Mouse (Mus musculus) ES-Bruce4 (cell line): ENCODE measurements around the gene Rps6ka5. TPM values are rescaled to one million over a fixed set of nuclear protein-coding genes. Genes with fewer than 3 reads are reported as not detected.
A peak's percentile ranks its signal among the peaks of the same experiment; 100 is the strongest.

Experiments used
- H3K27ac ChIP-seq: 2 replicates; pipeline ENCODE4 v1.5.1; 2012; ENCODE audit warnings: low read length, inconsistent platforms; ENCODE audit not compliant: insufficient read depth
- H3K27me3 ChIP-seq: 2 replicates; pipeline ENCODE4 v1.6.1; 2012; ENCODE audit warnings: mild to moderate bottlenecking, low read length, inconsistent platforms; ENCODE audit not compliant: control insufficient read depth, poor library complexity, insufficient read depth, severe bottlenecking
- H3K36me3 ChIP-seq: 2 replicates; pipeline ENCODE4 v1.6.1; 2012; ENCODE audit warnings: inconsistent platforms, mild to moderate bottlenecking, low read length, moderate library complexity; ENCODE audit not compliant: control insufficient read depth, poor library complexity, insufficient read depth, severe bottlenecking
- H3K4me1 ChIP-seq: one replicate; pipeline ENCODE4 v1.8.1; 2011; ENCODE audit warnings: low read length; ENCODE audit not compliant: control insufficient read depth, insufficient read depth
- H3K4me3 ChIP-seq: 2 replicates; pipeline ENCODE4 v1.5.1; 2011; ENCODE audit warnings: low read depth, mild to moderate bottlenecking, low read length
- H3K9ac ChIP-seq: 2 replicates; pipeline ENCODE4 v1.6.1; 2012; ENCODE audit warnings: low read depth, mild to moderate bottlenecking, inconsistent platforms; ENCODE audit not compliant: poor library complexity, severe bottlenecking
- H3K9me3 ChIP-seq: replicated peaks from 2 replicates; pipeline ENCODE4 v1.6.1; 2012; ENCODE audit warnings: mild to moderate bottlenecking, low read length, inconsistent platforms; ENCODE audit not compliant: control insufficient read depth, poor library complexity, insufficient read depth, severe bottlenecking
- CTCF ChIP-seq: IDR thresholded peaks from one replicate; pipeline ENCODE4 v1.8.1; 2011; ENCODE audit warnings: low read depth, low read length
- EP300 ChIP-seq: IDR thresholded peaks from 2 replicates; pipeline ENCODE4 v1.6.1; 2011; ENCODE audit warnings: low read depth, low read length; ENCODE audit not compliant: insufficient read depth
- POLR2A ChIP-seq: IDR thresholded peaks from one replicate; pipeline ENCODE4 v1.8.1; 2011; ENCODE audit warnings: low read length; ENCODE audit not compliant: insufficient read depth
- polyA plus RNA-seq: library from polyadenylated mRNA; stranded (reverse); fragments of >200 nt; gene quantifications from 2 replicates; pipeline ENCODE4 v1.2.4, GENCODE M21; 2011; ENCODE audit warnings: low read depth; ENCODE audit not compliant: missing spikeins, insufficient read depth, insufficient read length

Gene Rps6ka5
- polyA plus RNA-seq, 1 experiment, result 13.2 TPM

DNA sequence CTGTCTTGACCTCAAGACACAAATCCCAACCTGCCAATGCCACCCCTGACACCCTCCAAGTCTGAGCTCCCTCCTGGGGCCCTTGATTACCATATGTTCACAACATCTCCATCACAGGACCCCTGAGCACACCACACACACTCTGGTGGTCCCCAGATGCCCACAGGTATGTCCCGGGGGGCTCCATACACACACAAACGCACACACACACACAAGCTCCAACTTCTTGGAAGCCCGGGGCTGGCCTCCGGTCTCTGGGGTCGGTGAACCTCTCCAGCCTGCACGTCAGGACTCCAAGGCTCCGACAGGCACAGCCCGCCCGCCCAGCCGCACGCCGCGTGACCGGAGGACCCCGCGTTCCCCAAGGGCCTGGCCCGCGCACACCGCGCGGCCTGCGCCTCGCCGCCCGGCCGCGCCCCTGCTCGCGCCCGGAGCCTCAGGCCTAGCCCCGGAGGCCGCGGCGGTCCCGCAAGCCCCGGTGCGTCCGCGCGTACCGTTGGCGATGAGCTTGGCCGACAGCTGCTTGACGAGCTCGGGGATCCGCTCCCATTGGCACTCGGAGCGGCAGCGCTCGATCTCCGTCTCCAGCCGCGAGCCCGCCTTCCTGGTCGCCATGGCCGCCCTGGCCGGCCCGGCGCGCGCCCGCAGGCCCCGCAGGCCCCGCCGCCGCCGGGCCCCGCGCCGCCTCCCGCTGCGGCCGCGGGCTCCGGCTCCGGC, 206.5 kb downstream of the Rps6ka5 start:
- Histone ChIP-seq H3K27me3 (no peaks in the 10 kb centered on the region), H3K27ac (0 out of 2 replicates have a peak overlapping the region, but pooled peaks have one; percentile 10), H3K4me3 (peak overlapping the region; percentile 87), H3K4me1 (peaks cover 17% of the 10 kb centered on the region), H3K36me3 (no peaks in the 10 kb centered on the region), H3K9ac (peak overlapping the region; percentile 98), H3K9me3 (no peaks in the 10 kb centered on the region)
- TF ChIP-seq EP300, result no peak
- no peak for TF ChIP-seq POLR2A

DNA sequence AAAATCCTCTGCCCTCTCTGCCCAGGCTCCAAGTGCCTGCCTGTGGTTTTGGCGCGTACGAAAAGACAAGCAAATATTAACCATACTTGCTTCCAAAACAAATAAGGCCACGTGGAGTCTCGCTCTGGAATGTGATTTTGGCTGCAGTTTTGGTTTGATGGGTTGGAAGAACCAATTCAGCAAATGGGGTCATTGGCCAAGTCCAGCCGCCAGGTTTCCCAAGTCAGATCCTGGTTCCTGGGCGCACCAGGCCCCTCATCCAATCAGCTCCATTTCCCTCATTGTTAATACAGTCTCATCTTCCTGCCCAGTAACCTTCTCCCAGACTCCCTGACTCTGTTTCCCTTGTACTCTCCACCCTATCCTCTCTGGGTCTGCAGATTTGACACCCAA, 207.1 kb downstream of the Rps6ka5 start:
- no peaks in the 10 kb centered on the region for H3K27me3 ChIP-seq
- TF ChIP-seq CTCF (no peak), POLR2A (no peak), EP300 (no peak)

DNA sequence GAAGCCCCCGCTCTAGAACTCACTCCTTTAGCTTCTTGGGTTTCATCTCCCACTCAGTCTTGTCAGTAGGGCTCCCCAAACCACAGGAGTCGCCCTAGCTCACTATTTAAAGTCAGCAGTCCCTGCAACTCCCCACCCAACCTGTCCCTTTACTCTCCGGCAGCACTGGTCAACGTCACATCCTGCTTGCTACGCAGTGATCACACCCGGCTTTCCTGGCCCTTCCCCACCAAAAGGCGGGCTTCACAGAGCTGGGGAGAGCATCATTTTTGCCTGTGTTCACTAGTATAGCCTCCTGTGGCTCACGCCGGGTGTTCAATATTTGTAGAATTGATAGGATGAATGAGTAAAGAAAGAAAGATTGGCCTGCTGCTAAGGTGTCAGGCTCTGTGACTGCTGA, 209.4 kb downstream of the Rps6ka5 start:
- H3K9ac ChIP-seq, result no peak overlapping the region
- no peaks in the 10 kb centered on the region for H3K9me3 ChIP-seq

More for the DNA sequence above, 207.1 kb downstream of the Rps6ka5 start:
- H3K4me1 ChIP-seq, result peaks cover 15% of the 10 kb centered on the region
- H3K9me3 ChIP-seq, result no peaks in the 10 kb centered on the region
- no peaks in the 10 kb centered on the region for H3K36me3 ChIP-seq
- peak overlapping the region; percentile 87 for H3K4me3 ChIP-seq
- H3K27ac ChIP-seq, result 0 out of 2 replicates have a peak overlapping the region, but pooled peaks have one; percentile 10
- H3K9ac ChIP-seq, result peak overlapping the region; percentile 98

DNA sequence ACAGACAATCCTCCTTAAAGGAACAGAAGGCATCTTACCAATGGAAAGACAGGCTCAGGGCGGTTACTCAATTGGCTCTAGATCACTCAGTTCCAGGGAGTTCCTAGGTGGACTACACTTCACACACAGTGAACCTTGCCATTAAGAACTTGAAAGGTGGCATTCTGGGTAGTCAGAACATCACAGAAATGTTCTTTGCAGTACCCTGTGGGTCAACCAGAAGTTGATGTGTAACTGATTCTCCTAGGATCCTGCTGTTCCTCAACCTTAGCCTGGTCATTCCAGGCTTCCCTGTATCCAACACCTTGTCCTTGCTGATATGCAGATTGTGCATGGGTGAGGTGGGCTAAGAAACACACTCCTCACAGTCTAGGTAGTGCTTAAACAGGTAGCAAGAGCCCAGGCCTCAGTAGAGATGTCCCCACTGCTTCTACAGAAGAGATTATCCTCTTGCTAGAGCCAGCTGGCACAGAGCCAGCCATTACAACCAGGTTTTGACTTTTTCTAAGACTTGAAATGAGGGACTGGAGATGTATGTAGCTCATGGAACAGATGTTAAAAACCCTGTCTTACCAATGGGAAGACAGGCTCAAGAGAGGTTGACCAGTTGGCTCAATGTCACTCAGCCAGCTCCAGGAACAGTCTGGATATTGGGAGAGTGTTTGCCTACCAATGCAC, 210.5 kb downstream of the Rps6ka5 start:
- Histone ChIP-seq H3K9me3 (no peaks in the 10 kb centered on the region), H3K27ac (0 out of 2 replicates have a peak overlapping the region, but pooled peaks have one; percentile 21), H3K9ac (no peak overlapping the region), H3K36me3 (no peaks in the 10 kb centered on the region), H3K4me1 (peaks cover 9% of the 10 kb centered on the region), H3K27me3 (no peaks in the 10 kb centered on the region), H3K4me3 (no peak overlapping the region)
- TF ChIP-seq EP300 (no peak), CTCF (no peak), POLR2A (no peak)

More for the DNA sequence above, 209.4 kb downstream of the Rps6ka5 start:
- Histone ChIP-seq H3K36me3 (no peaks in the 10 kb centered on the region), H3K4me1 (peaks cover 13% of the 10 kb centered on the region), H3K27me3 (no peaks in the 10 kb centered on the region), H3K27ac (no peak overlapping the region), H3K4me3 (no peak overlapping the region)
- TF ChIP-seq CTCF, result no peak
- no peak for TF ChIP-seq EP300
- no peak for TF ChIP-seq POLR2A

DNA sequence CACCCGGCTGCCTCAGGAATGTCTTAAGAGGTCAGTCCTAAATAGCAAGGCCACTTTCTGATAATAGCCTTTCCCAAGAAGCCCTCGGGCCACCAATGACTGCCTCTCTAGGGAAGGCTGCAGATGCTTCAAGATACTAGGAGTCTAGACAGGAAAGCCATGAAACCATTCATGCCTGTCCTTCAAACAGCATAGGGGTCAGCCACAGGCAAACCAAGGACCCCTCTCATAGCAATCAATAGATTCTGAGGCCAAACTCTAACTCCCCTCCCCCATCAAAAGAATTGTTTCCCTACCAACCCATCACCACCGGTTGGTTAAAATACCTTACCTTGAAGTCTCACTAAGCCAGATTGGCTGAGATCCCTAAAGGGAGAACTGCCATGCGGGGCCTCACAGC, 211.3 kb downstream of the Rps6ka5 start:
- no peak overlapping the region for H3K4me3 ChIP-seq
- no peak overlapping the region for H3K9ac ChIP-seq
- no peaks in the 10 kb centered on the region for H3K27me3 ChIP-seq
- no peaks in the 10 kb centered on the region for H3K9me3 ChIP-seq
- no peaks in the 10 kb centered on the region for H3K36me3 ChIP-seq
- no peak overlapping the region for H3K27ac ChIP-seq
- TF ChIP-seq POLR2A (no peak), EP300 (no peak), CTCF (no peak)
- peaks cover 10% of the 10 kb centered on the region for H3K4me1 ChIP-seq

DNA sequence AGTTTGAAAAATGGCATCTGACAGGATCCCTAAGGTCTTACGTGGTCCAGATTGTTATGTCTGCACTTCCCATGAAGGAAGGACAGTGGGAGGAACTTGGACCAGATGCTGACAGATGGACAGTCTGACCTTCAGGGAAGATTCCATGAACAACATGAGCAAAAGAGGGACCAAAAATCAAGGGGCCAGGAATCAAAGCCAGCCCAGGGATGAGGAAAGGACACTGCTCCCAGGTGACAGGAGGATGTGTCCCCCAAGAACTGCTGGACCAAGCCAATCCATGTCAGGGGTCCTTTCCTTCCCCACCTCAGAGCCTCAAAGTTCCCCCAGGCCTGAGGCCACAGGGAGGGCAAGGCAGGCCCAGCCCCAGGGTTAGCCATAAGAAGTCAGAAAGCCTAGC, 212.2 kb downstream of the Rps6ka5 start:
- no peak overlapping the region for H3K9ac ChIP-seq
- H3K9me3 ChIP-seq, result no peaks in the 10 kb centered on the region
- H3K4me3 ChIP-seq, result no peak overlapping the region
- H3K27ac ChIP-seq, result no peak overlapping the region
- H3K4me1 ChIP-seq, result peaks cover 13% of the 10 kb centered on the region
- TF ChIP-seq EP300, result no peak
- no peaks in the 10 kb centered on the region for H3K36me3 ChIP-seq
- no peaks in the 10 kb centered on the region for H3K27me3 ChIP-seq
